Mouse (Mus musculus) liver, embryonic 11.5 days (tissue): ENCODE data around the gene Mad1l1. TPM values are rescaled to one million over a fixed set of nuclear protein-coding genes. Genes with fewer than 3 reads are reported as not detected.

Experiments used
- ATAC-seq: fragments of 200-750 bp; cut with Nextera tagmentation; replicated peaks from 2 replicates; pipeline ENCODE4 v1.8.0; 2017; ENCODE audit warnings: moderate number of reproducible peaks, mild to moderate bottlenecking, moderate TSS enrichment, moderate library complexity; ENCODE audit not compliant: low FRiP score
- DNase-seq: peaks from one replicate; pipeline ENCODE4 v3.0.0-alpha.2; 2017; ENCODE audit warnings: low spot score
- H3K27ac ChIP-seq: fragments of 300-500 bp; sonication (generic); 2 replicates; pipeline ENCODE4 v1.5.1; 2014; ENCODE audit warnings: mild to moderate bottlenecking, low read depth, low read length, control low read depth
- H3K27me3 ChIP-seq: fragments of 300-500 bp; sonication (generic); replicated peaks from 2 replicates; pipeline ENCODE4 v1.6.1; 2014; ENCODE audit warnings: low read length, mixed read lengths; ENCODE audit not compliant: control insufficient read depth, insufficient read depth
- H3K36me3 ChIP-seq: fragments of 300-500 bp; sonication (generic); 2 replicates; pipeline ENCODE4 v1.6.1; 2014; ENCODE audit warnings: mild to moderate bottlenecking, low read length, moderate library complexity, mixed read lengths; ENCODE audit not compliant: control insufficient read depth, insufficient read depth
- H3K4me1 ChIP-seq: fragments of 300-500 bp; sonication (generic); replicated peaks from 2 replicates; pipeline ENCODE4 v1.6.1; 2014; ENCODE audit warnings: low read length, mixed read lengths; ENCODE audit not compliant: control insufficient read depth, insufficient read depth
- H3K4me2 ChIP-seq: fragments of 300-500 bp; sonication (generic); 2 replicates; pipeline ENCODE4 v1.6.1; 2014; ENCODE audit warnings: mild to moderate bottlenecking, control low read depth, moderate library complexity
- H3K4me3 ChIP-seq: fragments of 300-500 bp; sonication (generic); 2 replicates; pipeline ENCODE4 v1.5.1; 2014; ENCODE audit warnings: low read depth, low read length, control low read depth
- H3K9ac ChIP-seq: fragments of 300-500 bp; sonication (generic); 2 replicates; pipeline ENCODE4 v1.6.1; 2014; ENCODE audit warnings: low read depth, low read length, control low read depth
- H3K9me3 ChIP-seq: fragments of 300-500 bp; sonication (generic); 2 replicates; pipeline ENCODE4 v1.6.1; 2016; ENCODE audit warnings: low read length, inconsistent platforms, mixed read lengths; ENCODE audit not compliant: control insufficient read depth
- WGBS: fragments of 180-500 bp; shearing (Covaris S2); extraction: QIAGEN DNeasy Blood & Tissue Kit; methylation state at CpG from one replicate; pipeline ENCODE4 v1.1.7; 2014; 5-methylcytosine and 5-hydroxymethylcytosine counted together
- polyA plus RNA-seq: library from polyadenylated mRNA; unstranded; fragments of >200 nt; fragmentation: Nextera tagmentation; extraction: Ambion mirVana; gene quantifications from 2 replicates; pipeline ENCODE4 v1.2.1, GENCODE M21; 2014

Gene Mad1l1
- polyA plus RNA-seq, 1 experiment from 2014 or later: 43.0 TPM

DNA sequence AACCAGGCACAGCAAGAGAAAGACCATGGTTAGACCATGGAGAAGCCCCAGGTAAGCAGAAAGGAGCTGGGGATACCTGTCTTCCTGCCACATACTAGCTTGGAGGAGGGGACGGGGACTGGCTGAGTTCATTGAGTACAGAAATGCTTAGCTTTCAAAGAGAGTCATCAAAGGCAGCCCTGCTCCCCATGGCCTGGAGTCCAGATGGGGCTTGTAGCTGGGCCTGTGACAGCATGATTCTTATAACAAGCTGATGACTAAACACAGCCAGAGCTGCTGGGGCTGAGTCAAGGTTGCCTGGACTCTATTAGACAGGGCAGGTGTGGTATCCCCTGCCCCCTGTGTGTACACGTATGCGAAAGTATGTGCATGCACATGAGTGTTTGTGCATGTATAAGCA lies 242.9 kb downstream of the Mad1l1 start:
- Histone ChIP-seq H3K4me1 (peaks cover 4% of the 10 kb centered on the region; the same call in 1 of the 2 replicates), H3K36me3 (no peaks in the 10 kb centered on the region), H3K9ac (no peak overlapping the region), H3K27me3 (no peaks in the 10 kb centered on the region), H3K9me3 (no peaks in the 10 kb centered on the region), H3K4me3 (no peak overlapping the region), H3K27ac (no peak overlapping the region), H3K4me2 (no peak overlapping the region)
- ATAC-seq (no peak), DNase-seq (no peak)
- 88% methylated on average over 3 of the region's 3 CpGs for WGBS

- no peak overlapping the region for H3K9ac ChIP-seq
- WGBS: 91% methylated on average over 2 of the region's 2 CpGs
- no peak overlapping the region for H3K4me2 ChIP-seq
- no peaks in the 10 kb centered on the region for H3K9me3 ChIP-seq
- peaks cover 4% of the 10 kb centered on the region; the same call in 1 of the 2 replicates for H3K4me1 ChIP-seq
- no peak for DNase-seq
- no peak overlapping the region for H3K27ac ChIP-seq
- H3K36me3 ChIP-seq: no peaks in the 10 kb centered on the region
- H3K4me3 ChIP-seq: no peak overlapping the region
- no peaks in the 10 kb centered on the region for H3K27me3 ChIP-seq
- ATAC-seq: no peak
Observed at GRCm38 (mm10) chr5:140076438-140076837, 244.9 kb downstream of the Mad1l1 start.

DNA sequence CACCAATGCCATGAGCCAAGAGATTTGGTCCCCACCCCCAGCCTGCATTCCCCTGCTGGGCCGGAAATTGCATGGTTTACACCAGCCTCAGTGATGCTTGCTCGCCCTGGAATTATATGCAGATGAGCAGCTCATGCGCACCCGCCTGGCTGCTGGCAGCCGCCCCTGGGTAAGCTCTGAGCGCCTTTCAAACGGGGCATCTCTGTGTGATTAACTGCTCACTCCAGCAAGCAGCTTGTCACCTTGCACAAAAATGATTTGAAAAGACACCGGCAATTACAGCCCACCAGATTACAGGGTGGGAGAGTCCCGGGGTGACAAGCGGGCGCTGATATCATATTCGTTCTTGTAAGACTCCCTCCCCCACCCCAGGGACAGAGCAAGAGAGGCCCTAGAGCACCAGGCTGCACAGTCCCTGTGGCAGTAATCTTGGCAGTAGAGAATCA lies 247.7 kb downstream of the Mad1l1 start:
- DNase-seq (no peak), ATAC-seq (no peak)
- H3K4me3 ChIP-seq: no peak overlapping the region
- H3K4me2 ChIP-seq: no peak overlapping the region
- no peak overlapping the region for H3K9ac ChIP-seq
- H3K27me3 ChIP-seq: no peaks in the 10 kb centered on the region
- H3K36me3 ChIP-seq: no peaks in the 10 kb centered on the region
- no peak overlapping the region for H3K27ac ChIP-seq
- peaks cover 4% of the 10 kb centered on the region; the same call in 1 of the 2 replicates for H3K4me1 ChIP-seq
- WGBS: 58% methylated on average over 12 of the region's 12 CpGs
- no peaks in the 10 kb centered on the region for H3K9me3 ChIP-seq

- DNase-seq (no peak), ATAC-seq (no peak)
- H3K9ac ChIP-seq: no peak overlapping the region
- WGBS: 38% methylated on average over 1 of the region's 1 CpGs
- H3K4me3 ChIP-seq: no peak overlapping the region
- no peak overlapping the region for H3K4me2 ChIP-seq
- H3K4me1 ChIP-seq: peaks cover 4% of the 10 kb centered on the region; the same call in 1 of the 2 replicates
- H3K27me3 ChIP-seq: no peaks in the 10 kb centered on the region
- H3K36me3 ChIP-seq: no peaks in the 10 kb centered on the region
- no peaks in the 10 kb centered on the region for H3K9me3 ChIP-seq
- no peak overlapping the region for H3K27ac ChIP-seq
Observed at GRCm38 (mm10) chr5:140073148-140073670, 248.1 kb downstream of the Mad1l1 start.

DNA sequence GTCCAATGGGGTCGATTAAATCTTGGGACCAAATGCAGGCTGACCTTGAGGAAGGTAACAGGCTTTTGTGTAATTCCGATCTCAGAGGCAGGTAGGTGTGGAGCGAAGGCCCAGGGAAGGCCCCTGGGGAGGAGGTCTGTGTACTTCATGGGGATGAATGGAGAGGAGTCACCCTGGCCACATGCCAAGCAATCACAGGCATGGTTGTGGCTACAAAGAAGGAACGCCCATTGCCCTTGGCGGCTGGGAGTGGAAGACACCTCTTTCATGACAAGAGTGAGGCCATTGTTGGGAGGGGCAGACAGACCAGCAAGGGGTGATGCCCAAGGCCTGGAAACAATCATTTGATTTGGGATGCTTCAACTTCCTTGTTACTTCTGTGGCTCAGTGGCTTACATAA lies 252.8 kb downstream of the Mad1l1 start:
- H3K36me3 ChIP-seq: no peaks in the 10 kb centered on the region
- ATAC-seq: no peak
- peaks cover under 1% of the 10 kb centered on the region; the same call in 1 of the 2 replicates for H3K4me1 ChIP-seq
- H3K27me3 ChIP-seq: no peaks in the 10 kb centered on the region
- H3K9me3 ChIP-seq: no peaks in the 10 kb centered on the region
- no peak overlapping the region for H3K4me2 ChIP-seq
- no peak for DNase-seq
- H3K27ac ChIP-seq: no peak overlapping the region
- no peak overlapping the region for H3K9ac ChIP-seq
- 89% methylated on average over 5 of the region's 5 CpGs for WGBS
- H3K4me3 ChIP-seq: no peak overlapping the region

DNA sequence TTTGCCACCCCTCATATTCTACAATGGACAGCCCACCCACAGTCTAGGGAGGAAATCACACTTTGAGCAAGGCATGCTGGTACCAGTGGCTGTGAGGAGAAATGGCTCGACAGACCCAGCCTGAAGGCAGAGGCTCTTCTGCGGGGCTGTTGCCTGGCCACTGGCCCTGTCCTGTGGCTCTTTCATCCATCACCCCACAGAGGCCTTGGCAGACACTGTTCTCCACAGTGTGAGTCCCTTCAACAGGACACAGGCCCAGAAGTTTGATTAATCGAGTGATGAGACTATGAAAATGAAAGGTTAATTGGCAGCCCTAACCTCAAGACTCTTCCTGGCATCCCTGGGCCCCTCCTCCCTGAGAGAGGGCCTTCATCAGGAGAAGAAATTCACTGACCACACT lies 253.3 kb downstream of the Mad1l1 start:
- Histone ChIP-seq H3K9ac (no peak overlapping the region), H3K4me3 (no peak overlapping the region), H3K4me1 (no peaks in the 10 kb centered on the region), H3K36me3 (no peaks in the 10 kb centered on the region), H3K27ac (no peak overlapping the region), H3K27me3 (no peaks in the 10 kb centered on the region), H3K4me2 (no peak overlapping the region), H3K9me3 (no peaks in the 10 kb centered on the region)
- 64% methylated on average over 3 of the region's 3 CpGs for WGBS
- ATAC-seq (no peak), DNase-seq (no peak)

DNA sequence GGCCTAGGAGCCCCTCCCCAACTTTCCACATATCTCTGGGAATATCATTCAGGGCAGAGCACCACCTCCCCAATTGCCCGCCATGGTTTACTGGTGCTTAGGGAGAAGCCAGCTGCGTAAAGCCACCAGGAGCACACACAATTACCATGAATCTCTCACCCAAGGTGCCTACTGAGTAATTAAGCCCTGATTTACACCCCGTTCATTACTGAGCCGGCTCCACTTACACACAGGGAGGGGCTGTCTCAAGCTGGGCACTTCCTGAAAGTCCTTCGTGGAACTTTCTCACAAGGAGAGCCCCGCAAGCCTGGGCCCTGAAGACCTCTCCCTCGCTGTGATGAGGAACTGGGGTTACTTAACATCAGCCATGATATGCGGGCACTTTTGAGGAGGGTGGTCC lies 254.6 kb downstream of the Mad1l1 start:
- H3K9me3 ChIP-seq: no peaks in the 10 kb centered on the region
- H3K9ac ChIP-seq: no peak overlapping the region
- WGBS: 77% methylated on average over 8 of the region's 8 CpGs
- DNase-seq (no peak), ATAC-seq (no peak)
- no peak overlapping the region for H3K27ac ChIP-seq
- no peak overlapping the region for H3K4me2 ChIP-seq
- H3K4me1 ChIP-seq: no peaks in the 10 kb centered on the region
- H3K27me3 ChIP-seq: no peaks in the 10 kb centered on the region
- H3K4me3 ChIP-seq: no peak overlapping the region
- no peaks in the 10 kb centered on the region for H3K36me3 ChIP-seq

GRCm38 (mm10) chr5:140066281-140066680 lies 255.1 kb downstream of the Mad1l1 start:
- ATAC-seq (no peak), DNase-seq (no peak)
- Histone ChIP-seq H3K27ac (no peak overlapping the region), H3K27me3 (no peaks in the 10 kb centered on the region), H3K4me2 (no peak overlapping the region), H3K36me3 (no peaks in the 10 kb centered on the region), H3K4me3 (no peak overlapping the region), H3K9me3 (no peaks in the 10 kb centered on the region), H3K9ac (no peak overlapping the region), H3K4me1 (no peaks in the 10 kb centered on the region)

- Histone ChIP-seq H3K27me3 (no peaks in the 10 kb centered on the region), H3K9me3 (no peaks in the 10 kb centered on the region), H3K27ac (no peak overlapping the region), H3K36me3 (no peaks in the 10 kb centered on the region), H3K9ac (no peak overlapping the region), H3K4me2 (no peak overlapping the region), H3K4me3 (no peak overlapping the region), H3K4me1 (no peaks in the 10 kb centered on the region)
- DNase-seq: no peak
- ATAC-seq: no peak
- 95% methylated on average over 11 of the region's 11 CpGs for WGBS
Observed at GRCm38 (mm10) chr5:140065281-140065945, 255.9 kb downstream of the Mad1l1 start.
